Mouse (Mus musculus): ENCODE measurements around the gene Grem1.

- TF ChIP-seq CTCF (IDR thresholded peaks at IDR 0.05; ENCODE audit: low read depth) (no peak), EP300 (IDR thresholded peaks at IDR 0.05; ENCODE audit: low read depth) (no peak)
Observed at GRCm38 (mm10) chr2:113696222-113696621, 62.2 kb downstream of the Grem1 start.
